Mouse (Mus musculus) left cerebral cortex, postnatal 10 days (tissue): ENCODE measurements around the gene Gapvd1. TPM values are rescaled to one million over a fixed set of nuclear protein-coding genes. Genes with fewer than 3 reads are reported as not detected.

Source experiments
- DNase-seq, 2 experiments: peaks; one replicate each; pipeline ENCODE4 v3.0.0; 2021 to 2022; ENCODE audit warnings: low spot score in 2 of 2, mixed read lengths in 1 of 2; ENCODE audit errors: extremely low spot score in 1 of 2
- intact Hi-C: fragments of 180-260 bp; cut with DNase I; formaldehyde crosslinking; loops from one replicate; pipeline ENCODE4 v1.15.1; 2025
- total RNA-seq, 2 experiments: library from RNA; stranded (reverse); gene quantifications; 2 replicates each; pipeline ENCODE4 v1.2.3; 2021

The Gapvd1 gene
- total RNA-seq, 2 experiments from 2014 or later, result 109 to 115 TPM

GRCm38 (mm10) chr2:34645851-34646540 lies 109.0 kb downstream of the Gapvd1 start:
- intact Hi-C loops, result loop anchor here (10.0 kb wide), 1 partner anchor 901 kb away; no protein-coding TSS in a partner anchor
- DNase-seq, result peak in 1 of 2 experiments; percentile 80

GRCm38 (mm10) chr2:34644571-34645526 lies 110.2 kb downstream of the Gapvd1 start:
- DNase-seq, result no peak
- intact Hi-C loops, result loop anchor here (10.0 kb wide), 1 partner anchor 900 kb away; no protein-coding TSS in a partner anchor

GRCm38 (mm10) chr2:34642351-34642750 lies 112.7 kb downstream of the Gapvd1 start:
- DNase-seq, result no peak
- intact Hi-C loops, result loop anchor here (10.0 kb wide), 1 partner anchor 898 kb away; no protein-coding TSS in a partner anchor

- DNase-seq, result no peak
- intact Hi-C loops, result loop anchor here (2.0 to 10.0 kb wide), 4 partner anchors 265 to 895 kb away; partner anchors contain the start of gene Pbx3
Observed at GRCm38 (mm10) chr2:34639725-34640124, 115.3 kb downstream of the Gapvd1 start.

DNA sequence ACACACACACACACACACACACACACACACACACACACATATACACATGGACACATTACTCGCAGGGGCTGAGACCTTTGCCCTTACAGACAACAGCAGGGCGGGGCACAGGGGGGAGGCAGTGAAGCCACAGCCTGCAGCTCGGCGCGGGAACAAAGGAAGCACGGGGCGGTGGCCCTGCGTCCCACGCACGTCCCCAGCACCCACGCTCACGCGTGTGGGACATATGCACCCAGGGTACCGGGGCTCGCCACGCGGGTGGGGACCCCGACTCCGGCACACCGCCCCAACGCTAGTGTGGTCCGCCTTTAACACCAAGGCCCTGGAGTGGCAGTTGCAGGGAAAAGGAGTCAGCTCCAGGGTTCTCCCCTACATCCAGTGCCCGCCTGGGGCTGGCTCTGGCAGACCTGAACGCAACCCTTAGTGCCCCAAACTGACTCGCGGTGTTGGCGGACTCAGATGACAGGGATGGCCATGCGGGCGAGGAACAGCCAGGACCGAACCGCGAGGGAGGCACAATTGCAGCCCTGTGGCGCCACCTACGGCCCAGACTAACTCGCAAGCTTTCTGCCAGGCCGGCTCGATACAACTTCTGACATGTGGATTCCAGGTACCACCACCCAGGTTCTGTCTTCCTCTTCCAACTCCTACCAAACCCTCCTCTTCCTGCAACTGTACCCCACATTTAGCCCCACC lies 115.9 kb downstream of the Gapvd1 start:
- intact Hi-C loops, result loop anchor here (2.0 to 10.0 kb wide), 3 partner anchors 264 to 814 kb away; partner anchors contain the start of gene Pbx3

DNA sequence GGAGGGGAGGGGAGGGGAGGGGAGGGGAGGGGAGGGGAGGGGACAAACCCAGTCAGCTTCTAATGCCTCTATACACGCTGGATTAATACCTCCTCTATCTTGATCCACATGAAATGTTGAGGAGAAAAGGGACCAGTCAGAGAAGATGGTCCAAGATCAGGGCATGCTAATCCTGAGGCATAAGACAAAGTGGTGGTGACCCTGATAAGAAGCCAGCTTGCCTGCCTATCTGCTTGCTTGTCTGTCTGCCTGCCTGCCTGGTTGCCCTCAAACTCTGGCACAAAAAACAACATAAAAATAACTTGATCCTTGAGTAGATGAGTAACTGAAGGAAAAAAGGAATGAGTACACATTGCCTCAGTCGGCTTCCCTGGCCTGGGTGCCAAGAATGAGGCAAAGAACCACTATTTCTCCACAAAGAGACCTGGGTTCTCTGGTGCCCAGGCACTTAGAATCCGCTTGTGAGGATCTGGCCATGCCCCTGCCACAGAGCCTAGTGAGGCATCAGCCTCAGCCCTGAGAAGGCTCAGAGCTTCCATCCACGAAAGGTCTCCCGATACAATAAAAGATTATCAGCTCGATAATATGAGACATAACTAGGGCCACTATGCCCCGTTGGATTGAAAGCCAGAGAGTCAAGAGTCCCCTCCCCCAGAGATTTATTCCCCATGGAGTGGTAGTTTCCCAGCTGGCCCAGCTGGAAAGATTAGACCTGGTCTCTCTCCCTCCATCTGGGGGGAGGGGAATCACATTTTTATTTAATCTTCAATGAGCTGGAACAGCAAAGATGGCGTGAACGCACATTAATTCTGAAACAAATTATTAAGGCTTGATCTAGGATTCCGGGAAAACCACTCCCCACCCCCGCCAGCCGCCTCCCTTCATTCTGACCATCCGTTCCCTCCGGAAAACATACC lies 119.5 kb downstream of the Gapvd1 start:
- DNase-seq, result no peak
- intact Hi-C loops, result loop anchor here (10.0 kb wide), 2 partner anchors 261 to 811 kb away; partner anchors contain the start of gene Pbx3

More for the DNA sequence above, 115.9 kb downstream of the Gapvd1 start:
- DNase-seq, result peak; percentile 84 to 90

DNA sequence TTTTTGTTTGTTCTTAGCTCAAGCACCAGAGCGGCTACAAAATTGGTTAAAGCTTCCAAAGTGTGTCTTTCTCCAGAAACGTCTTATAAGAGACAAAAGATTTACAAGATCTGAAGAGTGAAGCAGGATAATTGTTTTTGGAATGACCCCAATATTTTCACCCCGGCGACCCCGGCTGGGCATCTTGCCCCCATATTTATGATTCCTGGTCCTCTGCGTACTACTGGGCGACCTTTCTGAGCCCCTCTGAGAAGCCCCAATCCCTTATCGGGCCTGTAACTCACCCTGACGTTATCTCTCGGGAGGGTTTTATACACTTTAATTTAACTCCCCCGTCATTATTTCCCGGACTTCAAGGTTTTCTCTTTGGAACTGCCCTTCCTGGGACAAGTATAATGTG lies 123.0 kb downstream of the Gapvd1 start:
- intact Hi-C loops, result loop anchor here (10.0 kb wide), 2 partner anchors 257 to 807 kb away; partner anchors contain the start of gene Pbx3

GRCm38 (mm10) chr2:34630445-34630844 lies 124.6 kb downstream of the Gapvd1 start:
- DNase-seq, result no peak
- intact Hi-C loops, result loop anchor here (10.0 kb wide), 2 partner anchors 256 to 806 kb away; partner anchors contain the start of gene Pbx3

More for the DNA sequence above, 123.0 kb downstream of the Gapvd1 start:
- no peak for DNase-seq

DNA sequence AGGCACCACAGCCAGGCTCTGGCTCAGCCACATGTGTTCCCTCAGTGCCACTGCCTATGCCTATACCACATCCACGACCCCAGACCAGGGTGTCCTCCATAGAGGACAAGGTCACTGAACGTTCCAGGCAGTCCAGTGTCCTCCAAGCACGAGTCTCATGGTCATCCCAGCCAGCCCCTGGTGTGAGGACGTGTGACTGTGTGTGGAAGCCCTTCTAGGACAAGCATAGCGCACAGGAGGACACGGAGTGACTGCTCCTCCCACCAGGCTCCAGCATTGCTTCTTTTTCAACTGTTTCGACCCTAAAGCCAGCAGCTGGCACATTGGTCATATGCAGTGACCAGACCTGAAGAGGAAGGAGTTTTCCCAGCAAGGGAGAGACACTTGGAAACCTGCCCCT lies 125.3 kb downstream of the Gapvd1 start:
- intact Hi-C loops, result loop anchor here (10.0 kb wide), 2 partner anchors 255 to 805 kb away; partner anchors contain the start of gene Pbx3

GRCm38 (mm10) chr2:34628903-34629540 lies 126.0 kb downstream of the Gapvd1 start:
- DNase-seq, result no peak
- intact Hi-C loops, result no loop called here

More for the DNA sequence above, 125.3 kb downstream of the Gapvd1 start:
- DNase-seq, result no peak

DNA sequence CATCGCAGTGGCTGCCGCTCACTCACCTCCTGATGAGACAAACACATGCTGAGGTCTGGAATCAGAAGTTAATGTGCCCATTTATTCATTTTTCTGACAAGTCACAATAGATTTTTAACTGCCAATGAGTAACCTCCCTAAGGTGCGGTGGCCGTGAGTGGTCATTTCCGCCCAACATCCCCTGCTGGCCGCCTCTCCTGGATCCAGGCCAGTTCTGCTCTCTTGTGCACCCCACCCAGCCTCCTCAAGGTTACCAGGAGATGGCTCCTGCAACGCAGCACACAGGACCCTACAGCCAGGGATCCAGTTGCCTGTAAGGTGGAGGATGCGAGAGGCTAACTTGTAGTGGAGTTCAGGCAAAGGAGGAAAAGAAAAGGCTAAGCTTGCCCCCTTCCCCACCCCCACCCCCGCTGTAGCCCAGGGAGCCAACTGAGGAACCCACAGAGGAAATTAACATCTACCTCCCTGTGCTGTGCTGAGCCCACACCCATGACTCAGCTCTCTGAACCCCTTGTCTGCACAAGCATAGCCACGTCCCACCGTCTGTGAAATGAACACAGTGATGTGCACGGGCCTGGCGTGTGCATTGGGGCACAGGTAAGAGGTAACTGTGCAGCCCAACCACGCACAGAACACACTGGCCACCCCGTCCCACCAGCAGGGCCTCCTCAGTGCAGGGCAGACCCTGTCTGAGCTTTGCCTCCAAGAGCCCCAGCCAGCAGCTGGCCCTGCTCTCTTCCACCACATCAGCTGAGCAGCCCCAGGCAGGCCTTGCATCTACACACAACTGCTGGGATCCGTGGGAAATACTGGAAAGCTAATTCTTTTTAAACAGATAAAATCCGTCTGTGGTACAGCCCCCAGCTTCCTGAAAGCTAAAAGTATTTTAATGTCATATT lies 127.5 kb downstream of the Gapvd1 start:
- intact Hi-C loops, result no loop called here
- DNase-seq, result peak in 1 of 2 experiments; percentile 38

Other genes with a start within 250 kb of the Gapvd1 start
- gene Hspa5, start 16.7 kb upstream of the Gapvd1 start, total RNA-seq, result 100 to 1,000 TPM; 216 to 224 TPM
- 10 to 100 TPM; 22.3 to 32.6 TPM for gene Rabepk, start 44.7 kb upstream of the Gapvd1 start, total RNA-seq
- 100 to 1,000 TPM in 1 of 2 experiments, 10 to 100 TPM in 1; 97.1 to 103 TPM for gene Fbxw2, start 71.1 kb upstream of the Gapvd1 start, total RNA-seq
- gene Gm34653, start 77.8 kb upstream of the Gapvd1 start, total RNA-seq, result under 1 TPM in 1 of 2 experiments, not detected in 1; 0.20 TPM
- under 1 TPM; 0.34 to 0.53 TPM for gene Cutal, start 119.2 kb upstream of the Gapvd1 start, total RNA-seq
- 10 to 100 TPM; 33.2 to 42.1 TPM for gene Psmd5, start 119.7 kb upstream of the Gapvd1 start, total RNA-seq
- 1 to 10 TPM; 1.3 to 1.8 TPM for gene Phf19, start 158.8 kb upstream of the Gapvd1 start, total RNA-seq
- gene Traf1, start 206.5 kb upstream of the Gapvd1 start, total RNA-seq, result under 1 TPM; 0.36 to 0.53 TPM